Mouse (Mus musculus): ENCODE data around the gene Gclm. TPM values are rescaled to one million over a fixed set of nuclear protein-coding genes. Genes with fewer than 3 reads are reported as not detected.
A peak's percentile ranks its signal among the peaks of the same experiment; 100 is the strongest.

Gclm gene
- polyA plus RNA-seq, 1 experiment from 2014 or later = 60.7 TPM

DNA sequence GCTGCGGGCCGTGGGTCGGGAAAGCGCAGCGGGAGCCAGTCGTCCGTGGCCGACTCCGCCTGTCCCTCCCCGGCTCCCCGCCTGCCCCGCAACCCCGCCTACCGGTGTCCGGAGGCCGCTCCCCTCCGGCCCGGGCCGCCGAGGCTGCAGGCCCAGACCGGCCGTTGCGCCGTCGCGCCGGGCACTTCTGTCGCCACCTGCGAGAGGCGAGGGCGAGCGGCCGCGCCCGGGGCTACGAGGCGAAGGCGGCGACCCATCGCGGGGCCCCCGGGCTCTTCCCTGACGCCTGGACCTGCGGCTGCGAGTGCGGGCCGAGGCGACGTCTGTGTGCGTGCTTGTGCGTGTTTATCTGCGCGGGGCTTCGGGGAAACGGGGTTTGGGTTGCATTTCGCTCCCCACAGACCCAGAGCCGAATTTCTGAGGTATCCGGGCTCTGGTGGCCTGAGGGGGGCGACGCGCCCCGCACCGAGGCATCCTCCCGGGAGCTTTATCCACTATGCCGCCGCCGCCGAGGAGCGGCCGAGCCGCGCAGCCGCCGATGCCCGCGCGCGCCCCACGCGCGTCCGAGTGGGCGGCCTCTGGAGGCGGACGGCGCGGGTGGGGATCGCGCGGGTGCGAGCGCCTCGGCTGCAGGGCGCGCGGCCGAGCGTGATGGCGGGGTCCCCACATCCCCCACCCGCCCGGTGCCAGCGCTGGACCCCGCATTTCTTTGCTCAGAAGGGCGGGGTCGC, 48.0 kb downstream of the Gclm start:
- Histone ChIP-seq H3K9ac (replicated peaks) (peak overlapping the region; percentile 93), H3K36me3 (no peaks in the 10 kb centered on the region), H3K4me1 (replicated peaks) (peaks cover 38% of the 10 kb centered on the region), H3K27ac (peak overlapping the region; percentile 99), H3K4me2 (peak overlapping the region; percentile 71), H3K27me3 (no peaks in the 10 kb centered on the region), H3K9me3 (no peaks in the 10 kb centered on the region), H3K4me3 (replicated peaks) (peak overlapping the region; percentile 87)
- under 1% methylated on average over 102 of the region's 105 CpGs for WGBS
- ATAC-seq (ENCODE audit: insufficient number of reproducible peaks, insufficient read depth, low FRiP score, low TSS enrichment, low read depth) = peak; percentile 21

DNA sequence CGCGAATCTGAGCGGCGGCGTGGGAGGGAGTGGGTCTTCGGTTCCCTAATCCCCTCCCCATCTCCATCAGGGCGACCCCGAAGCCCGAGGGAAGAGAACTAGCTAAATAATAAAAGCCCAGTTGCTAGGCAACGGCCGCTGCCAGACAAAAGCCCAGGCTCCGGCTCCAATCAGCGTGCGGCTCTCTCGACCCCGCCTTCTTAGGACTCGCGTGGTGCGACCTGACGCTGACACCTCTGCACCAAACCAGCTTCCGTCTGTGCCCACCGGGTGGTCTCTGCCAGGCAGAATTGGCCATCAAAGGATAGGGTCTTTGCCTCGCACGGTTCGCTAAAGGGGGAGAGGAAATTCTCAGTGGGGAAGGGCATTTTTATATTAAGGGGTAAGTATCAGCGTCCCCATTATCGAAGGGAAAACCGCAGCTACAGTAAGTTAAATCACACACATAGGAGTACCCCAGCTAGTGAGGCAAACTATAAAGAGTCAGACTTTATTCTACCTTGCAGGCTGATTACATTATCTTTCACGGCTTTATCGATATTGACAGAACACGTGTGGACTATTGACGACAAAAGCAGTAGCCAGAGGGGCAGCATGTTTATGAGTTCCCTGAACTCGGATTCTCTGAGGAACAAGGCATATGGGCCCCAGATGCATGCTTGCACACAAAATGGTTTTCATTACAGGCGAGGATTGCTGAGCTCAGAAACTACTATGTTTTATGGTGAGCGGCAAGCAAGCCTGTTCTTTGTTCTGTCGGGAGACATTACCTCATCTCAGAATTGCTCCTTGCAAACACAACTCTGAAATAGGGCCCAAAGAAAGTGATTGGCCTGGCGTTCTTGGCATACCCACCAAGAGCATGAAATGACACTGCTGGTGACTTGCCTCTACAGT, 48.8 kb downstream of the Gclm start, which contains the start of gene Bcar3:
TSS of gene Bcar3 (plus strand) at position 183 of the 897 bp plus-strand sequence.
- peak within 1 kb of the TSS; percentile 93 for H3K9ac ChIP-seq (replicated peaks)
- 2% methylated on average over 37 of the region's 37 CpGs for WGBS
- peak within 1 kb of the TSS; percentile 71 for H3K4me2 ChIP-seq
- peaks cover 38% of the 10 kb centered on the region for H3K4me1 ChIP-seq (replicated peaks)
- peak within 1 kb of the TSS; percentile 99 for H3K27ac ChIP-seq
- H3K36me3 ChIP-seq = no peaks in the 10 kb centered on the region
- H3K27me3 ChIP-seq = no peaks in the 10 kb centered on the region
- H3K9me3 ChIP-seq = no peaks in the 10 kb centered on the region
- peak; percentile 83 for ATAC-seq (ENCODE audit: insufficient number of reproducible peaks, insufficient read depth, low FRiP score, low TSS enrichment, low read depth)
- H3K4me3 ChIP-seq (replicated peaks) = peak within 1 kb of the TSS; percentile 87

DNA sequence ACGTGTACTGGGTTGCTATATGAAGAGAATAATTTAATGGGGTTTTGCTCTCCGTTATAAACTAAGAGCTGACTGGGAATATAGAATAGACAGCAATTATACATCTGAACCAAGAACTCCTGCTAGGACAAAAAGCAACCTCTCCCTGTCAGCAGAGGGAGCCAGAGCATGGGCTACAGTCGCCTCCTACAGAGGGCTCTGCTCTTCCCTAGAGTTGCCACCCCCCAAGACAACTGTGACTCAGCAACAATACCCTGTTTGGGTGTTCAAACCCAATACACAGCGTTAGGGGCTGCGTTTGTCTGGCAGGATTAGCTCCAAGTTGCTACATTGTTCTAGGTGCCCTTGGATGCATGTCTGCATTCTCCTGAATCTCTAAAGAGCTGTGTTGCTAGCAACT, 50.2 kb downstream of the Gclm start:
- ATAC-seq (ENCODE audit: insufficient number of reproducible peaks, insufficient read depth, low FRiP score, low TSS enrichment, low read depth) = no peak
- 13% methylated on average over 5 of the region's 5 CpGs for WGBS
- H3K27ac ChIP-seq = peak overlapping the region; percentile 99

GRCm38 (mm10) chr3:122296979-122297378, 51.6 kb downstream of the Gclm start:
- H3K36me3 ChIP-seq = no peaks in the 10 kb centered on the region
- H3K9me3 ChIP-seq = no peaks in the 10 kb centered on the region
- no peak overlapping the region for H3K27ac ChIP-seq
- peaks cover 2% of the 10 kb centered on the region; the same call in 1 of the 2 replicates for H3K27me3 ChIP-seq
- H3K4me2 ChIP-seq = no peak overlapping the region
- no peak for ATAC-seq (ENCODE audit: insufficient number of reproducible peaks, insufficient read depth, low FRiP score, low TSS enrichment, low read depth)
- WGBS = 68% methylated on average over 5 of the region's 5 CpGs
- H3K4me1 ChIP-seq (replicated peaks) = peaks cover 33% of the 10 kb centered on the region
- H3K9ac ChIP-seq (replicated peaks) = no peak overlapping the region
- no peak overlapping the region for H3K4me3 ChIP-seq (replicated peaks)

More for the DNA sequence above, 50.2 kb downstream of the Gclm start:
- Histone ChIP-seq H3K9ac (replicated peaks) (no peak overlapping the region), H3K4me3 (replicated peaks) (no peak overlapping the region), H3K27me3 (no peaks in the 10 kb centered on the region), H3K4me1 (replicated peaks) (peaks cover 38% of the 10 kb centered on the region), H3K9me3 (no peaks in the 10 kb centered on the region), H3K36me3 (no peaks in the 10 kb centered on the region), H3K4me2 (no peak overlapping the region)

DNA sequence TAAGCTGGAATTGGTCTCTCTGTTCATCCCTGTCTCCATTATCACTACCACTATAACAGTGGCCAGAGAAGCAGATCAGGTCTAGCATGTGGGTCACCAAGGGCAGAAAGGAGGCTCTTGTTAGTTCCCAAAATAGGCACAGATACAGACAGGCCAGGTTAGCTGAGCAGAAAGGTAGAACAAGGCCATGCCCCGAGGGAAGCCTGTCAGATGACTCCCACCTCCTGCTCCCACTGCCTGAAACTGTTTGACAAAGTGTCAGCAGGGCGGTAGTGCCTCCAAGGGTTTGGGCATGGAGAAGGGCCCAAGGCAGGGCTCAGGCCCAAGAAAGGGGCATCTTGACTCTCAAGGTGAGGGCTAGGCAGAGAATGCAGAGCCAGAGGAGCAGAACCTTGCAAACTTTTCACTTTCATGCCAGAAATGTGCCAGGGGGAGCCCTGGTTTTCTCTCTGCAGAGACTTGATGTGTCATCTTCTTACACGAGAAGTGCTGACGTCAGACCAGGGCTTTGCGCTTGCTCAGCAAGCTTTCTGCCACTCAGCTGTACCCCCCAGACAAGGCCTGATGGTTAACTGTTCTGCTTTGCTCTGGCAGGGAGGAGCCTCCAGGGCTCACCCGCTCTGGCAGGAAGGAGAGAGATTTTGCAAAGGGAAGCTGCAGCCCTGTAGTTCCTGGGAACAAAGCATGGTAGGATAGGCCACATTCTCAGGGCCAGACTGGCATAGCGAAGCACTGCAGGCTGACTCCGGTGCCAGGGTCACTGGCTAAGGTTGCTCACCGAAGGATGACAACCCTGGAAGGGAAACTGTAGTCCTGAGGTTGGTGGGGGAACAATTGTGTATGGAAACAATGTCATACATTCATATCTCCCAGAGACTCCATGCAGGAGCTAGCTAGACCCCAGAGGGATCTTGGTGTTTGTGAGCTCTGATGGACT, 55.9 kb downstream of the Gclm start:
- Histone ChIP-seq H3K4me1 (replicated peaks) (peaks cover 14% of the 10 kb centered on the region), H3K4me2 (no peak overlapping the region), H3K4me3 (replicated peaks) (no peak overlapping the region), H3K27me3 (peaks cover 2% of the 10 kb centered on the region; the same call in 1 of the 2 replicates), H3K27ac (no peak overlapping the region), H3K36me3 (no peaks in the 10 kb centered on the region), H3K9me3 (no peaks in the 10 kb centered on the region), H3K9ac (replicated peaks) (no peak overlapping the region)
- ATAC-seq (ENCODE audit: insufficient number of reproducible peaks, insufficient read depth, low FRiP score, low TSS enrichment, low read depth) = no peak
- WGBS = 69% methylated on average over 9 of the region's 9 CpGs

DNA sequence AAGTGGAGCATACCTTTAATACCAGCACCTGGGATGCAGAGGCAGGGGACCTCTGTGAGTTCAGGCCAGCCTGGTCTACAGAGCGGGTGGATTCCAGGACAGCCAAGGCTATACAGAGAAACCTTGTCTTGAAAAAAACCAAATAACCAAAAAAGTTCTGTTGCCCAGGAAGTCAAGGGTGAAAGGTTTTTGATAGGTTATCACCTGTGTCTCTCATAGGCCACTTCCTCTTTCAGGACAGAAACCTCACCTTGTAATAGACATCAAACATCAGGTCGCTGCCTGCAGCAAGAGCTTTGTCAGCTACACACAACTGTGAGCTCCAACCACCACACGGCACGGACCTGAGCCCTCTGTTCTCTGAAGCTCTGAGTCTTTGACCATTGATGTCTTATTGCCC, 59.2 kb downstream of the Gclm start:
- H3K4me2 ChIP-seq = no peak overlapping the region
- H3K27ac ChIP-seq = no peak overlapping the region
- no peaks in the 10 kb centered on the region for H3K36me3 ChIP-seq
- no peak overlapping the region for H3K4me3 ChIP-seq (replicated peaks)
- ATAC-seq (ENCODE audit: insufficient number of reproducible peaks, insufficient read depth, low FRiP score, low TSS enrichment, low read depth) = no peak
- H3K27me3 ChIP-seq = peaks cover 2% of the 10 kb centered on the region
- H3K4me1 ChIP-seq (replicated peaks) = 0 out of 2 replicates have a peak, but pooled peaks cover 8% of the 10 kb centered on the region
- H3K9ac ChIP-seq (replicated peaks) = no peak overlapping the region
- H3K9me3 ChIP-seq = no peaks in the 10 kb centered on the region
- 82% methylated on average over 4 of the region's 4 CpGs for WGBS

GRCm38 (mm10) chr3:122307894-122308671, 62.7 kb downstream of the Gclm start:
- Histone ChIP-seq H3K4me2 (no peak overlapping the region), H3K36me3 (no peaks in the 10 kb centered on the region), H3K9me3 (no peaks in the 10 kb centered on the region), H3K27ac (no peak overlapping the region), H3K27me3 (no peaks in the 10 kb centered on the region; the same call in 1 of the 2 replicates), H3K4me3 (replicated peaks) (no peak overlapping the region), H3K4me1 (replicated peaks) (peaks cover 8% of the 10 kb centered on the region; the same call in 1 of the 2 replicates), H3K9ac (replicated peaks) (no peak overlapping the region)
- ATAC-seq (ENCODE audit: insufficient number of reproducible peaks, insufficient read depth, low FRiP score, low TSS enrichment, low read depth) = no peak
- WGBS = 70% methylated on average over 4 of the region's 4 CpGs

DNA sequence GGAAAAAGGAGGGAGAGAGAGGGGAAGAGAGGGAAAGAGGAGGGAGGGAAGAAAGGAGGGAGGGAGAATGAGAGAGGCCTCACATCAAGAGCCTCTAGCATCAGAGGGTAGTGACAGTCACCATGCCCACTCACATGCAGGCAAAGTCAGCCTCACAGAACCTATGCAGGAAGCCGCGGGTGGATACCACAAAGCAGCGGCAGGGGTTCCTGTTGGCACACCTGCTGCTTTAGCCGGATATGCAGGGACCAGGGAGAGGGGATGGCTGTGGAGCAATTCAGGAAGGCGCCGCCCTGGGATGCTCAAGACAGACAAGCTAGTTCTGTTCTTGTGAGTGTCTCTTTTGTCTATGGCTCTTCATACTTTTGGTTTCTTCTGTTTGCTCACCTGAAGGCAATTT, 63.6 kb downstream of the Gclm start:
- Histone ChIP-seq H3K4me1 (replicated peaks) (peaks cover 8% of the 10 kb centered on the region; the same call in 1 of the 2 replicates), H3K36me3 (no peaks in the 10 kb centered on the region), H3K27ac (no peak overlapping the region; the same call in 1 of the 2 replicates), H3K9ac (replicated peaks) (no peak overlapping the region), H3K4me3 (replicated peaks) (no peak overlapping the region), H3K4me2 (no peak overlapping the region), H3K27me3 (no peaks in the 10 kb centered on the region; the same call in 1 of the 2 replicates), H3K9me3 (no peaks in the 10 kb centered on the region)
- WGBS = 31% methylated on average over 6 of the region's 6 CpGs
- ATAC-seq (ENCODE audit: insufficient number of reproducible peaks, insufficient read depth, low FRiP score, low TSS enrichment, low read depth) = no peak

DNA sequence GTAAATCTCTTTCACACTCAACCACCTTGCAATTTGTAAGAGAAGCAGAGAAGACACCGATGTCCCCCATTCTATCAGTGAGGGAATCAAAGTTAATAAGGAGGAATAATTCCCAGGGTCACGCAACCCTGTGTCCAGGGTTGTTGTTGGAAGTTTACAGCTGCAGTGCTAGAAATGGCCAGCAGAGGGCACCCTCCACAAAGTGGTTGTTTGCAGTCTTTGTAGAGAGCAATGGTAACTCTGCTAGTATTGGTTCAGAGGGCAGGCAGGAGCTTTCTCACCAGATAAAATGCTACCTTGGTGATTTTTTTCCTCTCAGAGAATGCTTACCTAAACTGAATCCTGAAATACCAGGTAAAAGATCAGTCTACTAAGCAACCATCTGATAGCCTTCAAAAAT, 66.7 kb downstream of the Gclm start:
- ATAC-seq (ENCODE audit: insufficient number of reproducible peaks, insufficient read depth, low FRiP score, low TSS enrichment, low read depth) = no peak
- H3K4me2 ChIP-seq = no peak overlapping the region
- H3K36me3 ChIP-seq = no peaks in the 10 kb centered on the region
- H3K9ac ChIP-seq (replicated peaks) = no peak overlapping the region
- peaks cover 6% of the 10 kb centered on the region for H3K4me1 ChIP-seq (replicated peaks)
- H3K27me3 ChIP-seq = no peaks in the 10 kb centered on the region; the same call in 1 of the 2 replicates
- 16% methylated on average over 2 of the region's 2 CpGs for WGBS
- H3K4me3 ChIP-seq (replicated peaks) = no peak overlapping the region
- no peaks in the 10 kb centered on the region for H3K9me3 ChIP-seq
- H3K27ac ChIP-seq = no peak overlapping the region

Measured in limb, embryonic 12.5 days (tissue).